Mouse (Mus musculus): ENCODE results near the gene Msx1. TPM values are rescaled to one million over a fixed set of nuclear protein-coding genes. Genes with fewer than 3 reads are reported as not detected.

The Msx1 gene
- polyA plus RNA-seq, 1 experiment from 2014 or later = 20.4 TPM

GRCm38 (mm10) chr5:37817658-37818532, 6.5 kb downstream of the Msx1 start:
- Histone ChIP-seq H3K4me3 (peak overlapping the region; percentile 36), H3K27ac (ENCODE audit: poor library complexity, severe bottlenecking) (no peak overlapping the region)

GRCm38 (mm10) chr5:37816907-37817657, 7.3 kb downstream of the Msx1 start:
- WGBS = 1% methylated on average over 46 of the region's 46 CpGs
- Histone ChIP-seq H3K4me2 (peak overlapping the region; percentile 63), H3K4me1 (replicated peaks) (peaks cover 25% of the 10 kb centered on the region), H3K9ac (peak overlapping the region; percentile 52; the same call in 1 of the 2 replicates), H3K27me3 (replicated peaks) (peaks cover 93% of the 10 kb centered on the region), H3K36me3 (no peaks in the 10 kb centered on the region), H3K27ac (ENCODE audit: poor library complexity, severe bottlenecking) (no peak overlapping the region), H3K9me3 (replicated peaks) (peaks cover under 1% of the 10 kb centered on the region; the same call in 1 of the 2 replicates), H3K4me3 (peak overlapping the region; percentile 36)
- ATAC-seq (ENCODE audit: insufficient number of reproducible peaks, low FRiP score) = 0 out of 2 replicates have a peak, but pooled peaks have one; percentile 47

More at GRCm38 (mm10) chr5:37817658-37818532, 6.5 kb downstream of the Msx1 start:
- peak overlapping the region; percentile 63 for H3K4me2 ChIP-seq
- WGBS = 5% methylated on average over 34 of the region's 34 CpGs
- no peaks in the 10 kb centered on the region for H3K9me3 ChIP-seq (replicated peaks)
- H3K4me1 ChIP-seq (replicated peaks) = peaks cover 26% of the 10 kb centered on the region
- H3K9ac ChIP-seq = no peak overlapping the region
- H3K27me3 ChIP-seq (replicated peaks) = peaks cover 95% of the 10 kb centered on the region
- ATAC-seq (ENCODE audit: insufficient number of reproducible peaks, low FRiP score) = no peak
- no peaks in the 10 kb centered on the region for H3K36me3 ChIP-seq

- 74% methylated on average over 4 of the region's 4 CpGs for WGBS
- no peak overlapping the region for H3K4me3 ChIP-seq
- ATAC-seq (ENCODE audit: insufficient number of reproducible peaks, low FRiP score) = no peak
- no peak overlapping the region for H3K4me2 ChIP-seq
- no peaks in the 10 kb centered on the region for H3K36me3 ChIP-seq
- no peak overlapping the region for H3K27ac ChIP-seq (ENCODE audit: poor library complexity, severe bottlenecking)
- peaks cover 3% of the 10 kb centered on the region; the same call in 1 of the 2 replicates for H3K9me3 ChIP-seq (replicated peaks)
- peaks cover 19% of the 10 kb centered on the region for H3K4me1 ChIP-seq (replicated peaks)
- peaks cover 81% of the 10 kb centered on the region for H3K27me3 ChIP-seq (replicated peaks)
- H3K9ac ChIP-seq = no peak overlapping the region
These were observed 8.5 kb downstream of the Msx1 start for GRCm38 (mm10) chr5:37815909-37816308.

- H3K9ac ChIP-seq = no peak overlapping the region
- ATAC-seq (ENCODE audit: insufficient number of reproducible peaks, low FRiP score) = no peak
- H3K27me3 ChIP-seq (replicated peaks) = peaks cover 73% of the 10 kb centered on the region
- peaks cover 18% of the 10 kb centered on the region for H3K4me1 ChIP-seq (replicated peaks)
- H3K4me3 ChIP-seq = no peak overlapping the region
- H3K9me3 ChIP-seq (replicated peaks) = peaks cover 3% of the 10 kb centered on the region; the same call in 1 of the 2 replicates
- no peak overlapping the region for H3K4me2 ChIP-seq
- H3K27ac ChIP-seq (ENCODE audit: poor library complexity, severe bottlenecking) = no peak overlapping the region
- no peaks in the 10 kb centered on the region for H3K36me3 ChIP-seq
These were observed 10.2 kb downstream of the Msx1 start for GRCm38 (mm10) chr5:37814169-37814568.

GRCm38 (mm10) chr5:37805291-37805690, 19.1 kb downstream of the Msx1 start:
- ATAC-seq (ENCODE audit: insufficient number of reproducible peaks, low FRiP score) = 0 out of 2 replicates have a peak, but pooled peaks have one; percentile 9
- H3K27me3 ChIP-seq (replicated peaks) = peaks cover 3% of the 10 kb centered on the region
- H3K9me3 ChIP-seq (replicated peaks) = no peaks in the 10 kb centered on the region
- H3K4me2 ChIP-seq = no peak overlapping the region
- no peak overlapping the region for H3K27ac ChIP-seq (ENCODE audit: poor library complexity, severe bottlenecking)
- H3K4me1 ChIP-seq (replicated peaks) = peaks cover 12% of the 10 kb centered on the region; the same call in 1 of the 2 replicates
- H3K36me3 ChIP-seq = no peaks in the 10 kb centered on the region
- 53% methylated on average over 6 of the region's 6 CpGs for WGBS
- H3K4me3 ChIP-seq = no peak overlapping the region
- H3K9ac ChIP-seq = no peak overlapping the region

GRCm38 (mm10) chr5:37804512-37805118, 19.8 kb downstream of the Msx1 start:
- no peaks in the 10 kb centered on the region for H3K36me3 ChIP-seq
- no peak overlapping the region for H3K4me3 ChIP-seq
- WGBS = 47% methylated on average over 8 of the region's 8 CpGs
- no peak overlapping the region for H3K27ac ChIP-seq (ENCODE audit: poor library complexity, severe bottlenecking)
- H3K4me2 ChIP-seq = no peak overlapping the region
- H3K9ac ChIP-seq = no peak overlapping the region
- peaks cover 12% of the 10 kb centered on the region; the same call in 1 of the 2 replicates for H3K4me1 ChIP-seq (replicated peaks)
- no peaks in the 10 kb centered on the region; the same call in 1 of the 2 replicates for H3K27me3 ChIP-seq (replicated peaks)
- peak; percentile 53; the same call in 1 of the 2 replicates for ATAC-seq (ENCODE audit: insufficient number of reproducible peaks, low FRiP score)
- no peaks in the 10 kb centered on the region for H3K9me3 ChIP-seq (replicated peaks)

GRCm38 (mm10) chr5:37797251-37797650, 27.1 kb downstream of the Msx1 start:
- no peaks in the 10 kb centered on the region for H3K9me3 ChIP-seq (replicated peaks)
- H3K4me1 ChIP-seq (replicated peaks) = no peaks in the 10 kb centered on the region
- no peak overlapping the region for H3K27ac ChIP-seq (ENCODE audit: poor library complexity, severe bottlenecking)
- no peaks in the 10 kb centered on the region for H3K27me3 ChIP-seq (replicated peaks)
- no peaks in the 10 kb centered on the region for H3K36me3 ChIP-seq
- no peak overlapping the region for H3K4me3 ChIP-seq
- no peak overlapping the region for H3K9ac ChIP-seq
- 67% methylated on average over 6 of the region's 6 CpGs for WGBS
- no peak overlapping the region for H3K4me2 ChIP-seq
- ATAC-seq (ENCODE audit: insufficient number of reproducible peaks, low FRiP score) = no peak

- H3K4me2 ChIP-seq = no peak overlapping the region
- H3K4me3 ChIP-seq = no peak overlapping the region
- 65% methylated on average over 5 of the region's 5 CpGs for WGBS
- H3K27ac ChIP-seq (ENCODE audit: poor library complexity, severe bottlenecking) = no peak overlapping the region
- no peaks in the 10 kb centered on the region for H3K36me3 ChIP-seq
- H3K4me1 ChIP-seq (replicated peaks) = no peaks in the 10 kb centered on the region
- no peak overlapping the region for H3K9ac ChIP-seq
- ATAC-seq (ENCODE audit: insufficient number of reproducible peaks, low FRiP score) = no peak
- H3K27me3 ChIP-seq (replicated peaks) = no peaks in the 10 kb centered on the region
- no peaks in the 10 kb centered on the region for H3K9me3 ChIP-seq (replicated peaks)
These were observed 27.6 kb downstream of the Msx1 start for GRCm38 (mm10) chr5:37796751-37797150.

GRCm38 (mm10) chr5:37795691-37796090, 28.7 kb downstream of the Msx1 start:
- Histone ChIP-seq H3K9me3 (replicated peaks) (no peaks in the 10 kb centered on the region), H3K4me1 (replicated peaks) (no peaks in the 10 kb centered on the region), H3K9ac (no peak overlapping the region), H3K27me3 (replicated peaks) (no peaks in the 10 kb centered on the region), H3K36me3 (no peaks in the 10 kb centered on the region), H3K4me3 (no peak overlapping the region), H3K27ac (ENCODE audit: poor library complexity, severe bottlenecking) (no peak overlapping the region), H3K4me2 (no peak overlapping the region)
- 78% methylated on average over 6 of the region's 6 CpGs for WGBS
- ATAC-seq (ENCODE audit: insufficient number of reproducible peaks, low FRiP score) = no peak

- WGBS = 44% methylated on average over 5 of the region's 5 CpGs
- no peaks in the 10 kb centered on the region for H3K4me1 ChIP-seq (replicated peaks)
- H3K9me3 ChIP-seq (replicated peaks) = no peaks in the 10 kb centered on the region
- ATAC-seq (ENCODE audit: insufficient number of reproducible peaks, low FRiP score) = no peak
- H3K4me2 ChIP-seq = no peak overlapping the region
- H3K4me3 ChIP-seq = no peak overlapping the region
- no peaks in the 10 kb centered on the region for H3K27me3 ChIP-seq (replicated peaks)
- H3K36me3 ChIP-seq = no peaks in the 10 kb centered on the region
- no peak overlapping the region for H3K9ac ChIP-seq
- no peak overlapping the region for H3K27ac ChIP-seq (ENCODE audit: poor library complexity, severe bottlenecking)
These were observed 32.2 kb downstream of the Msx1 start for GRCm38 (mm10) chr5:37792154-37792553.

All from heart, embryonic 12.5 days (tissue).